Mouse (Mus musculus): Measurements from ENCODE around the gene C2cd4d.

The C2cd4d gene

GRCm38 (mm10) chr3:94375861-94376260 is 13.6 kb downstream of the C2cd4d start:
- DNase-seq (ENCODE audit: low read depth, low spot score) = no peak

GRCm38 (mm10) chr3:94377028-94377923 is 15.0 kb downstream of the C2cd4d start:
- DNase-seq (ENCODE audit: low read depth, low spot score) = no peak

DNA sequence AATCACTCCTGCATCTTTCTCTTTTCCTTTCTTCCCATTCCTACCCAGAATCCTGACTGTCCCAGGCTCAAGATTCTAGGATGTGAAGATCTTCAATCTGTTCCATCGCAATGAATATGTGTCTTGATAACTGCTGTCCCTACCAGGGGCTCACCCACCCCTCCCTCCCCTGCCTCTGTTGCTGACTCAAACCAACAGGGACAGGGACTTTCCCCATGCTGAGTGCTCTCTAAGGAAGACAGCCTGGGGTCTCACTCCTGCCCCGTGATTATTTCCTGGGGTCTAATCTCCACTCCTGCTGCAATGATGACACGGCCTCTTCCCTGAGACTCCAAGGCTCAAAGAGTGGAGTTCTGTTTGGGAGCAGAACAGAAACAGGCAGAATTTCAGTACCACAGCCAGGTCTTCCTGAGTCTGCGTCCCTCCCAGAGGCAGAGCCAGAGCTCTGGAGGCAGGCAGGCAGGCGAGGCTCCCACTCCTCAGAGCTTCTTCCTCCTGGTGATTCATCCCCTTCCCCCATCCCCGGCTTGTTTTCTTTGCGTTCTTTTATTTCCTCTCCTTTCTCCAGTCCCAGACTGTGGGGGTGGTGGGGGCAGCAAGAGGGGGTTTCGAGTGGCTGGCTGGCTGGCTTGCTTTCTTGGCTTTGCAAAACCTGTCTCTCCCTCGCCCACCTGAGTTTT is 17.7 kb downstream of the C2cd4d start:
- no peak for DNase-seq (ENCODE audit: low read depth, low spot score)

GRCm38 (mm10) chr3:94382308-94382707 is 20.1 kb downstream of the C2cd4d start:
- no peak for DNase-seq (ENCODE audit: low read depth, low spot score)

GRCm38 (mm10) chr3:94383476-94383875 is 21.2 kb downstream of the C2cd4d start:
- DNase-seq (ENCODE audit: low read depth, low spot score) = no peak

DNA sequence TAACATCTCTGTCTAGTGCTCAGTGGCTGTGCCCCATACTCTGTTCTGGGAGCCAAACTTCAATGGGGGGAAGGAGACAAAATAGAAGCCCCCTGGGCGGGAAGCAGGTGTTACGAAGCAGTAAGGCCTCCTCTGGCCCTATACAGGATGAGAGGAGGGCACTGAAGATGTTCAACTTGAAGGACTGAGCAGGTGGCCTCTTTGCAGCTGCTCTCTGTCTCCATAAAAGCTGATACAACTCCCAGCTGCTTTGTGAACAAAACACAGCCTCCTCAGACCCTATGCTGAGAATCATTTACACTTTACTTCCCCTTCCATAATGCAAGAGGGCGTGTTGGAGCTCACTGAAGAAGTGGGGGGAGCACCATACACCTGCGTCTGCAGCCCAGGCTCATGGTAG is 24.4 kb downstream of the C2cd4d start:
- no peak for DNase-seq (ENCODE audit: low read depth, low spot score)

DNA sequence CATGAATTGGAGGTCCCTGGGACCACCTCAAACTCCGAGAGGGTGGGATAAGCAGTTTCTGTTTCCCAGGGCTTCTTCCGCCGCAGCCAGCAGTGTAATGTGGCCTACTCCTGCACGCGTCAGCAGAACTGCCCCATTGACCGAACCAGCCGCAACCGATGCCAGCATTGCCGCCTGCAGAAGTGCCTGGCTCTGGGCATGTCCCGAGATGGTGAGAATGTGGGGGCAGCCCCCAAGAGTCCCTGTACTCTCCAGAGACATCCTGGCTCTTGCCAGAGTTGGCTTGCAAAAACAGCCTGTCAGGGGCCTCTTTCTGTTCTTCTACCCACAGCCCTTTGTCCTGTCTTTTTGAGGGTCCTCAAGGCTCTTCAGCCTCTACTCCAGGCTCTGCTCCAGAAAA is 25.2 kb downstream of the C2cd4d start:
- DNase-seq (ENCODE audit: low read depth, low spot score) = no peak

DNA sequence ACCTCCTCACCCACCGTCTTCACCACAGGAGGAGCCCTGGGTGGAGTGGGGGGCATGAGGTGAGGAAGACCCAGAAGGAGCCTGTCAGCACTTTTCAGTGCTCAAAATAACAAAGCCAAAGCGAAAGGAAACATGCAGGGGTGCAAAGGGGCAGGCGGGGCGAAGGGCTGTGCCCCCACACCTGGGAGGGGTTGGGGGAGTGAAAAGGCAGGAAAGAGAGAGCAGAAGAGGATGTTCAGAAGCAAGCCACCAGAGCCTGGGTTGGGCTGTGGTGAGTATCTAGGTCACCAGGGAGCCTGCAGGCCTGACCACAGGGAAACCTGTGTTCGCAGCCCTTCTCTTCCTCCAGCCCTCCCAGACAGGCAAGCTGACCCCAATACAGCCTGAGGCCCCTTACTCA is 25.8 kb downstream of the C2cd4d start:
- DNase-seq (ENCODE audit: low read depth, low spot score) = no peak

- DNase-seq (ENCODE audit: low read depth, low spot score) = no peak
Measured at GRCm38 (mm10) chr3:94389420-94389819, 27.2 kb downstream of the C2cd4d start.

DNA sequence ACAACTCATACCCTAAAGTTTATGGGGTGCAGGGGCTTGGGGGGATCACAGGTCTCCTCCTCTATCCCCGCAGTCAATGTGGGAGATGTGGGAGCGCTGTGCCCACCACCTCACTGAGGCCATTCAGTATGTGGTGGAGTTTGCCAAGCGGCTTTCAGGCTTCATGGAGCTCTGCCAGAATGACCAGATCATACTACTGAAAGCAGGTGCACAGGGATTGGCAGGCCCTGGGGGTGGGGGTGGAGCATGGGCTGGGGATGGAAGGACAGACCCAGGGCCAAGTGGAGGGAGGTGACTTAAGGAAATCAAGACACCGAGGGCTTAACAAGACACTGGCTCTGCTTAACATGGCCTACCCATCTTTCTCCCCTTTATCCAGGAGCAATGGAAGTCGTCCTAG is 28.8 kb downstream of the C2cd4d start:
- no peak for DNase-seq (ENCODE audit: low read depth, low spot score)

DNA sequence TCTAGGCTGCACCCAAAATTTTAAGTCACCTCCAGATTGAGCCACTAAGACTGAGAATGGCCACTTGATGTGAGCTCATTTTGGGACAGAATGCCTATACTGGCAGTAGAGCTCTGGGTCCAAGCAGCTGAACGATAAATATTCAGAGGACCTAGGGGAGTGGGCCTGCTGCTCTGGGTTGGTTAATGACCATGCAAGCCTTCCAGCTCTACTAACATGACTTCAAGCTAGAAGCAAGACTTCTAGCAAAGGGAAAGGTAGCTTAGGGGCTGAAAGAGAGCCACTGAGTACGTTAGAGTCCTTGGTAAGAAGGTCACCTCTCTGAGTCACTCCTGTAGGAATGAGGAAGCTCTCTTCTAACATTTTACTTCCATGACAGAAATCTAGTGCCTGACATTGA is 29.9 kb downstream of the C2cd4d start:
- no peak for DNase-seq (ENCODE audit: low read depth, low spot score)

GRCm38 (mm10) chr3:94393049-94393448 is 30.8 kb downstream of the C2cd4d start:
- no peak for DNase-seq (ENCODE audit: low read depth, low spot score)

DNA sequence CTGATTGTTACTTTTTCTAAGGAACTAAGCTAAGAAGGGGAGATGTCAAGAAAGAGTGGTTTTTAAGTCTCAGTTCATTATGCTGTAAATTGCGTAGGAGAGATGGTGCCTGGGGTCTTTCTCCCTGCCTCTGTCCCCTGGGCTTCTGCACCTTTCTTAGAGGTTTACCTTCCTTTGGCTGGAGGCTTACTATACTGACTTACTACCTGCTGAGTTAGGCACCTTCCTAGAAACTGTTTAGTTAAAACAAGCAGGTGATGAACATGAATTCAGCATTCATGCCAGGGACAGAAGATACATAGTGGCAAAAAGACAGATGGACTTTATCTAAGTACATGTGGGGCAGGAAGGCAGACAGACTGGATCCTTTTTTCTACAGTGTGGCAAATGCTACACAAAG is 34.1 kb downstream of the C2cd4d start:
- no peak for DNase-seq (ENCODE audit: low read depth, low spot score)

DNA sequence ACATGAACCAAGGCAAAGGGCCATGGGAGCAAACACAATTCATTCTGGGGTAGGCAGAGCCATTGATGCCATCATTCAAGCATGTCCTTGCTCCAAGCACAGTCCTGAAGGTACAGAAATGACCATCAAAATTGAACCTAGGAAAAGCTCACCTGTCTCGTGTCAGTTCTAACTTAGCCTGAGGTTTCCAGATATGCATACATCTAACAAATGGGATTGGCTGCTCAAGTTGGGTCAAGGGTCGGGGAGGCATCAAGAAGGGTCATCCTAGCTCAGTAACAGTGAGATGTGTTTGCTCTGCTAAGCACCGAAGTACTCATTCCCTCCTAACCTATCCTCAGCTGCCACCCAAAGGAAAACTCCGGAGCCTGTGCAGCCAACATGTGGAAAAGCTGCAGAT is 34.6 kb downstream of the C2cd4d start:
- DNase-seq (ENCODE audit: low read depth, low spot score) = no peak

- DNase-seq (ENCODE audit: low read depth, low spot score) = no peak
Measured at GRCm38 (mm10) chr3:94398217-94398616, 36.0 kb downstream of the C2cd4d start, which contains the start of gene Lingo4. Lingo4 (plus strand) TSS chr3:94398517.

GRCm38 (mm10) chr3:94398943-94399481 is 36.8 kb downstream of the C2cd4d start:
- no peak for DNase-seq (ENCODE audit: low read depth, low spot score)

DNA sequence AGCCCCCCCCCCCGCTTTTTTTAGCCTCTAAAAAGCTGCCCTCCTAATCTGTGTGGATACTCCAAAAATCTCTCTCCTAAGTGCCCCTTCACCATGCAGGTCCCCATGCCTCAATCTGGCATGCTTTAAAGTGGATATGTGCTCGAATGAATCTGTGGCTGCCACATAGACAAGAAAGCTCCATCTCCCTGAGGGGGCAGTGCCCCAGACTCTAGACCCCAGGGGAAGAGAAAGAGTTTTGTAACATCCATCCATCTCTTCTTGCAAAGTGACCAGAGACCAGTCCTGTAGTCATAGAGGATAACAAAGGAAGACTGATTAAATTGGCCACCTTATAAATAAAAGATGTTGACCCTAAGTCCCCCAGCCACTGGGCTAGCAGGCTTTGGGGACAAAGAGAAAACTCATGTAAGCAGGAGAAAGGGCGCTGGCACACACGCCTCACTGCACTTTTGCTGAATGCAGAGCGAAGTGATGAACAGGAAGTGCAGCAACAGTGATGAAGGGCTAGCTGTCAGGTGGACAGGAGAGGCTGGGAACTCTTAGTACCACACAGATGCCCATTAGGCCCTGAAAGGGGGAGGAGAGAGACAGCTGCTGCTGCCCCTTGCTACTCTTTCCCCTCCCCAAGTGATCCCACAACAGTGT is 37.5 kb downstream of the C2cd4d start:
- DNase-seq (ENCODE audit: low read depth, low spot score) = no peak

DNA sequence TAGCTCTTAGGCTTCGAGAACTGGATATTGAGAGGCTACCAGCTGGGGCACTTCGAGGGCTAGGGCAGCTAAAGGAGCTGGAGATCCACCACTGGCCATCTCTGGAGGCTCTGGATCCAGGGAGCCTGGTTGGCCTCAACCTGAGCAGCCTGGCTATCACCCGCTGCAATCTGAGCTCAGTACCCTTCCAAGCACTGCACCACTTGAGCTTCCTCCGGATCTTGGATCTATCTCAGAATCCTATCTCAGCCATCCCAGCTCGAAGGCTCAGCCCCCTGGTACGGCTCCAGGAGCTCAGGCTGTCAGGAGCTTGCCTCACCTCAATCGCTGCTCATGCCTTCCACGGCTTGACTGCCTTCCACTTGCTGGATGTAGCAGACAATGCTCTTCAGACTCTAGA is 40.2 kb downstream of the C2cd4d start:
- DNase-seq (ENCODE audit: low read depth, low spot score) = no peak

DNA sequence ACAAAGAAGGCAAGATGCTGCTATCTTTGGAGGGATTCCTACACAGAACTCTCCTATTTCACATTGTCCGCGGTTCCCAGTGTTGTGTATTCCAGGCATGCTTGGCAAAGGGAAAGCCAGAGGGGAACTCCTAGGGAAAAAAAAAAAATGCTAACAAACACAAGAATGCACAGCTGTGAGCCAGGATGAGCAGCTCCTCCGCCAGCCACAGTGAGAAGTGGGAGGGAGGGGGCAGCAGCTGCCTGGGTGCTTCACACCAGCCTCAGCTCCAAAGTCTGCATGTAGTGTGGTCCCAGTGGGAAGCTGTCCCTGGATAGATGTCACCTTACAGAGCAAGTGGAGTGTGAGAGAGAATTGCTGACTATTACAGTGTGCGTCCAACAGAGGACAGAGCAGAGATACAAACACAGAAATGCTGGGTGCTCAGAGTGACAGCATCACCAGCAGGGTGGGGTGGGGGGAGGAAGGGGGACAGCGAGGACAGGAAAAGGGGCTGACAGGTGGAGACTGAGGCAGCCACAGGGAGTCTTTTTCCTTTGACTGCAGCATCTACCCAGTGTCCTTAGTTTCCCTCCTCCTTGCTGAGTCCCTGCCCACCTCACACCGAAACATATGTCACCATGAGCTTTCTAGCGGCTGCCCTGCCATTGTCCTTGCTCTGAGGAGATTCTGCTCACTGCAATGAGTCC is 42.3 kb downstream of the C2cd4d start:
- no peak for DNase-seq (ENCODE audit: low read depth, low spot score)

DNA sequence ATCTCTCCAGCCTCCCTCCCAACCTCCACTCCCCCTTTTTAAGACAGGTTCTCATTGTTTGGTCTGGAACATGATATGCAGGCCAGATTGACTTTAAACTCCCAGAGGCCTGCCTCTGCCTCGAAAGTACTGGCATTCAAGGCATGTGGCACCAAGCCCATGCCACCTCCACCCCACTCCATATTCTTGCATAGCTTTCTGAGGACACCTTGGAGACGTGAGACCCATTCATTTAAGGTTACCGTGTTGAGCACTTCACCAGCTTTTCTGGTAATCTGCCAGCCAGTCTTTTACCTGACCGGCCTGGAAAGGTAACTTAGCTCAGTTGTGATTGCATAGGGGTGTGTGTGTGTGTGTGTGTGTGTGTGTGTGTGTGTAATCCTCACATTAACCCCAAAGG is 43.3 kb downstream of the C2cd4d start:
- no peak for DNase-seq (ENCODE audit: low read depth, low spot score)

GRCm38 (mm10) chr3:94412530-94412929 is 50.3 kb downstream of the C2cd4d start:
- DNase-seq (ENCODE audit: low read depth, low spot score) = no peak
